Mouse (Mus musculus): ENCODE results near the gene Fam240b. TPM values are rescaled to one million over a fixed set of nuclear protein-coding genes. Genes with fewer than 3 reads are reported as not detected.

The Fam240b gene
- not detected in 2 replicates for polyA plus RNA-seq (2012; ENCODE audit: low replicate concordance)

GRCm38 (mm10) chr13:64497692-64498091 is at the start of gene Fam240b:
TSS of gene Fam240b (minus strand) at chr13:64497792.

GRCm38 (mm10) chr13:64432017-64432995 is 65.3 kb downstream of the Fam240b start, which contains the start of gene Cdk20:
TSS of gene Cdk20 (plus strand) at chr13:64432314.

Other genes with a start within 250 kb of the Fam240b start
- gene Cdc14b, start 222.5 kb downstream of the Fam240b start, polyA plus RNA-seq (2012; ENCODE audit: low replicate concordance): 2.1 TPM in 2 replicates
- 4.6 and 5.4 TPM in 2 replicates for gene Aaed1, start 185.1 kb downstream of the Fam240b start, polyA plus RNA-seq (2012; ENCODE audit: low replicate concordance)
- gene Ctsl, start 126.9 kb downstream of the Fam240b start, polyA plus RNA-seq (2012; ENCODE audit: low replicate concordance): 1.8 TPM in 2 replicates
- gene Cdk20, start 65.5 kb downstream of the Fam240b start, polyA plus RNA-seq (2012; ENCODE audit: low replicate concordance): 11.5 and 17.0 TPM in 2 replicates